Mouse (Mus musculus): ENCODE results near the gene Skap2. TPM values are rescaled to one million over a fixed set of nuclear protein-coding genes. Genes with fewer than 3 reads are reported as not detected.

Skap2 gene
- polyA plus RNA-seq, 1 experiment: 25.6 TPM

- no peak overlapping the region for H3K4me2 ChIP-seq (ENCODE audit: low read depth)
- no peaks in the 10 kb centered on the region for H3K27me3 ChIP-seq (ENCODE audit: control insufficient read depth, insufficient read depth, insufficient read length)
- no peak for TF ChIP-seq POLR2A (IDR thresholded peaks at IDR 0.05; ENCODE audit: insufficient read length, low read depth)
- no peak for TF ChIP-seq REST (IDR thresholded peaks at IDR 0.05; ENCODE audit: insufficient read depth, insufficient read length)
- TF ChIP-seq TCF3 (IDR thresholded peaks at IDR 0.05; ENCODE audit: insufficient read length, low read depth): no peak
- TF ChIP-seq USF1 (IDR thresholded peaks at IDR 0.05; ENCODE audit: low read depth): no peak
- no peak for TF ChIP-seq POLR2AphosphoS2 (IDR thresholded peaks at IDR 0.05; ENCODE audit: insufficient read length, low read depth)
- TF ChIP-seq MYOG (IDR thresholded peaks at IDR 0.05; ENCODE audit: control insufficient read depth in 1 of 3, insufficient read depth in 1 of 3, insufficient read length in 2 of 3, low read depth in 2 of 3): no peak
- no peak for TF ChIP-seq SRF (IDR thresholded peaks at IDR 0.05; ENCODE audit: control insufficient read depth, insufficient read length, low read depth)
- TF ChIP-seq MYOD1 (IDR thresholded peaks at IDR 0.05; ENCODE audit: control insufficient read depth in 1 of 3, insufficient read length in 2 of 3, low read depth in 2 of 3): no peak
- H3ac ChIP-seq (ENCODE audit: control insufficient read depth, insufficient read length): no peak overlapping the region
- no peaks in the 10 kb centered on the region for H3K36me3 ChIP-seq (ENCODE audit: control insufficient read depth, insufficient read depth)
- H3K79me2 ChIP-seq (ENCODE audit: control insufficient read depth, insufficient read depth): no peaks in the 10 kb centered on the region
- H3K4me3 ChIP-seq: no peak overlapping the region
Measured at GRCm38 (mm10) chr6:51820853-51821252, 191.5 kb downstream of the Skap2 start.

GRCm38 (mm10) chr6:51816892-51817621 is 195.3 kb downstream of the Skap2 start:
- Histone ChIP-seq H3K27me3 (ENCODE audit: control insufficient read depth, insufficient read depth, insufficient read length) (peaks cover 4% of the 10 kb centered on the region), H3K4me3 (no peak overlapping the region), H3K36me3 (ENCODE audit: control insufficient read depth, insufficient read depth) (no peaks in the 10 kb centered on the region), H3ac (ENCODE audit: control insufficient read depth, insufficient read length) (no peak overlapping the region), H3K79me2 (ENCODE audit: control insufficient read depth, insufficient read depth) (no peaks in the 10 kb centered on the region), H3K4me2 (ENCODE audit: low read depth) (no peak overlapping the region)
- TF ChIP-seq CEBPB (IDR thresholded peaks at IDR 0.05; ENCODE audit: insufficient read depth, poor library complexity, severe bottlenecking): no peak
- no peak for TF ChIP-seq MAX (IDR thresholded peaks at IDR 0.05; ENCODE audit: low read depth)
- no peak for TF ChIP-seq SRF (IDR thresholded peaks at IDR 0.05; ENCODE audit: control insufficient read depth, insufficient read length, low read depth)
- no peak for TF ChIP-seq E2F4 (IDR thresholded peaks at IDR 0.05; ENCODE audit: insufficient read depth)
- TF ChIP-seq POLR2A (IDR thresholded peaks at IDR 0.05; ENCODE audit: insufficient read length, low read depth): no peak
- no peak for TF ChIP-seq TCF3 (IDR thresholded peaks at IDR 0.05; ENCODE audit: insufficient read length, low read depth)
- no peak for TF ChIP-seq REST (IDR thresholded peaks at IDR 0.05; ENCODE audit: insufficient read depth, insufficient read length)
- TF ChIP-seq MYOD1 (IDR thresholded peaks at IDR 0.05; ENCODE audit: control insufficient read depth in 1 of 3, insufficient read length in 2 of 3, low read depth in 2 of 3): no peak
- TF ChIP-seq USF1 (IDR thresholded peaks at IDR 0.05; ENCODE audit: low read depth): no peak
- no peak for TF ChIP-seq POLR2AphosphoS2 (IDR thresholded peaks at IDR 0.05; ENCODE audit: insufficient read length, low read depth)
- TF ChIP-seq MYOG (IDR thresholded peaks at IDR 0.05; ENCODE audit: control insufficient read depth in 1 of 3, insufficient read depth in 1 of 3, insufficient read length in 2 of 3, low read depth in 2 of 3): no peak
- TF ChIP-seq TCF12 (IDR thresholded peaks at IDR 0.05; ENCODE audit: insufficient read depth, poor library complexity, severe bottlenecking): no peak

DNA sequence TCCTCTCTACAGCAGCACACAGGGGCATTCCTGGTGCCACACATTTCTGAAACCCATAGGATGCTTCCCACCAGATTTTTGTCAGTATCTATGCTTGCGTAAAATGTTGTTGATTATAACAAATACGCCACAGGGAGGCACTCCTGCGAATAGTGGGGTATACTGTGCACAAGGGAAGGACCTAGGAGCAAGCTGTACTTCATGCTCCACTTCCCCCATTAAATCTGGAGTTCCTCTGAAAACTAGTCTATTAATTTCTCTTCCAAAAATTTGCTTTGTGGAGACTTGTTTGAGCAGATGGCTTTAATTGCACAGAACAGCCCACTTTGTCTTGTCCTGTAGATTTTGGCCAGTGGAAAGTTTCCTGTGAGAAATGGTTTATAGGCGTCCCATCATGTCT is 201.4 kb downstream of the Skap2 start:
- Histone ChIP-seq H3K79me2 (ENCODE audit: control insufficient read depth, insufficient read depth) (no peaks in the 10 kb centered on the region), H3K4me3 (no peak overlapping the region), H3K27me3 (ENCODE audit: control insufficient read depth, insufficient read depth, insufficient read length) (peaks cover 14% of the 10 kb centered on the region), H3ac (ENCODE audit: control insufficient read depth, insufficient read length) (no peak overlapping the region), H3K36me3 (ENCODE audit: control insufficient read depth, insufficient read depth) (no peaks in the 10 kb centered on the region), H3K4me2 (ENCODE audit: low read depth) (no peak overlapping the region)
- no peak for TF ChIP-seq TCF3 (IDR thresholded peaks at IDR 0.05; ENCODE audit: insufficient read length, low read depth)
- no peak for TF ChIP-seq SRF (IDR thresholded peaks at IDR 0.05; ENCODE audit: control insufficient read depth, insufficient read length, low read depth)
- no peak for TF ChIP-seq TCF12 (IDR thresholded peaks at IDR 0.05; ENCODE audit: insufficient read depth, poor library complexity, severe bottlenecking)
- TF ChIP-seq CEBPB (IDR thresholded peaks at IDR 0.05; ENCODE audit: insufficient read depth, poor library complexity, severe bottlenecking): no peak
- TF ChIP-seq MAX (IDR thresholded peaks at IDR 0.05; ENCODE audit: low read depth): no peak
- TF ChIP-seq MYOG (IDR thresholded peaks at IDR 0.05; ENCODE audit: control insufficient read depth in 1 of 3, insufficient read depth in 1 of 3, insufficient read length in 2 of 3, low read depth in 2 of 3): no peak
- no peak for TF ChIP-seq POLR2A (IDR thresholded peaks at IDR 0.05; ENCODE audit: insufficient read length, low read depth)
- TF ChIP-seq POLR2AphosphoS2 (IDR thresholded peaks at IDR 0.05; ENCODE audit: insufficient read length, low read depth): no peak
- TF ChIP-seq REST (IDR thresholded peaks at IDR 0.05; ENCODE audit: insufficient read depth, insufficient read length): no peak
- TF ChIP-seq MYOD1 (IDR thresholded peaks at IDR 0.05; ENCODE audit: control insufficient read depth in 1 of 3, insufficient read length in 2 of 3, low read depth in 2 of 3): no peak
- TF ChIP-seq USF1 (IDR thresholded peaks at IDR 0.05; ENCODE audit: low read depth): no peak
- TF ChIP-seq E2F4 (IDR thresholded peaks at IDR 0.05; ENCODE audit: insufficient read depth): no peak

DNA sequence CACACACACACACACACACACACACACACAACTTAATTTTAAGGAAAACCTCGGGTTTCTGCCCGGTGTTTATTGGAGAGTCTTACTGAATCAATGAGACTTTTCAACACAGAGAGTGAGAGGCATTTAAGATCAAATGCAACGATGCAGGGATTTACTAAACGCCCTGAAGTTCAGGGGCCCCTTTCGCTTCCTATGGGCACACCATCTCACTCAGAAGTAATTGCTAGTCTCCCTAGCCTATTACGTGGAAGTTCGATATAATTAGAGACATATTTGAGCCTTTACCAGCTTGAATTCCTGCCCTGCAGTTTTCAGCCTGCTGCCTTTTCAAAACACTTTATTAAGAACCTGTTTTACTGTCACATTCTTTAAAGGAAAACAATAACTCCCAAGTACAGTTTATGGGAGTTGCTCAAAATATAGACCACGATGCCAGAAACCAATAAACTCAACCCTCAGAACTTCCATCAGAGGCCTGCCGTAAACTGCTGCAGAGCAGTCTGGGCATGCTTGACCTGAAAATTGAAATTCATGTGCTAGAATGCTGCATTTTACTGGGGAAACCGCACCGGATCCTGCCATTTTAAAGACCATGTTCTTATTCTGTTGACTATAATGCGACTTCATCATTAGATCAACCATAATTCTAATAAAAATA is 203.1 kb downstream of the Skap2 start:
- Histone ChIP-seq H3K36me3 (ENCODE audit: control insufficient read depth, insufficient read depth) (no peaks in the 10 kb centered on the region), H3K4me2 (ENCODE audit: low read depth) (no peak overlapping the region), H3K79me2 (ENCODE audit: control insufficient read depth, insufficient read depth) (no peaks in the 10 kb centered on the region), H3K27me3 (ENCODE audit: control insufficient read depth, insufficient read depth, insufficient read length) (peaks cover 17% of the 10 kb centered on the region), H3K4me3 (no peak overlapping the region), H3ac (ENCODE audit: control insufficient read depth, insufficient read length) (no peak overlapping the region)
- TF ChIP-seq MAX (IDR thresholded peaks at IDR 0.05; ENCODE audit: low read depth): no peak
- no peak for TF ChIP-seq REST (IDR thresholded peaks at IDR 0.05; ENCODE audit: insufficient read depth, insufficient read length)
- TF ChIP-seq TCF3 (IDR thresholded peaks at IDR 0.05; ENCODE audit: insufficient read length, low read depth): no peak
- no peak for TF ChIP-seq CEBPB (IDR thresholded peaks at IDR 0.05; ENCODE audit: insufficient read depth, poor library complexity, severe bottlenecking)
- TF ChIP-seq E2F4 (IDR thresholded peaks at IDR 0.05; ENCODE audit: insufficient read depth): no peak
- no peak for TF ChIP-seq POLR2AphosphoS2 (IDR thresholded peaks at IDR 0.05; ENCODE audit: insufficient read length, low read depth)
- no peak for TF ChIP-seq POLR2A (IDR thresholded peaks at IDR 0.05; ENCODE audit: insufficient read length, low read depth)
- no peak for TF ChIP-seq SRF (IDR thresholded peaks at IDR 0.05; ENCODE audit: control insufficient read depth, insufficient read length, low read depth)
- TF ChIP-seq TCF12 (IDR thresholded peaks at IDR 0.05; ENCODE audit: insufficient read depth, poor library complexity, severe bottlenecking): no peak
- TF ChIP-seq MYOG (IDR thresholded peaks at IDR 0.05; ENCODE audit: control insufficient read depth in 1 of 3, insufficient read depth in 1 of 3, insufficient read length in 2 of 3, low read depth in 2 of 3): no peak
- no peak for TF ChIP-seq USF1 (IDR thresholded peaks at IDR 0.05; ENCODE audit: low read depth)
- TF ChIP-seq MYOD1 (IDR thresholded peaks at IDR 0.05; ENCODE audit: control insufficient read depth in 1 of 3, insufficient read length in 2 of 3, low read depth in 2 of 3): no peak

All from myocyte (in vitro differentiated cells).